Mouse (Mus musculus) left cerebral cortex, postnatal 25 days (tissue): ENCODE data around the gene Cpsf7. TPM values are rescaled to one million over a fixed set of nuclear protein-coding genes. Genes with fewer than 3 reads are reported as not detected.

ENCODE experiments used
- DNase-seq, 2 experiments: peaks; one replicate each; pipeline ENCODE4 v3.0.0; 2022; ENCODE audit warnings: low spot score in 2 of 2, mixed read lengths in 1 of 2
- intact Hi-C: fragments of 180-260 bp; cut with DNase I; formaldehyde crosslinking; loops from one replicate; pipeline ENCODE4 v1.15.1; 2025
- total RNA-seq, 2 experiments: library from RNA; stranded (reverse); gene quantifications; 2 replicates each; pipeline ENCODE4 v1.2.3; 2021

Cpsf7 gene
- total RNA-seq, 2 experiments from 2014 or later = 68.8 to 73.5 TPM

DNA sequence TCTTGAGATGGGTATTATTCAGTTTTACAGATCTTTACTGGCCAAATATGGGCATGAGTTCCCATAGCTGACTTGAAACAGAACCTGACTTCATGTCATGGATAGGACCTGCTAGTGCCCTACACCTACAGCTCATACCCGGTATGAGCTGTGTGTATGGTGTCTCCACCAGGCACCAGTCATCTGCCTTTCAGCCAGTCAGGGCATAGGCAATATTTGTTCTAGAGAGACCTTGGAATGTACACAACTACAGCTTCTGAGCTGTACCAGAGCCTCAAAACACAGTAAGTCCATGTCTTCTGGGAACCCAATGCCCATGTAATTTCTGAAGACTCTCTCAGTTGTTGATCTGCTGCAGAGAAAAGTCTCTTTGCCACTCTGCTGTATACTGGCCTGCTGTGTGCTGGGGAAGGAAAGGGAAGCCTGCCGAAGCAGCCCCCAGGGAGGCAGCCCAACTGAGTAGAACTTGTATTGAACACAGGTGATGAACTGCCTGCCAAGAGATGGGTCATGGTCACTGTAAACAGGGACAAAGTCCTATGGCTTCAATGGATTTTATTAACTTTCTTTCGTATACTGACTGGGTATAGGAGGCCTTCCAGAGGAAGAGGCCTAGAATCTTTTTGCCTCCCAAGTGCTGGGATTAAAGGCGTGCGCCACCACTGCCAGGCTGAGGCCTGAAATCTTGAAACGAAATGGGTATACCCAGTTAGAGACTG lies 66.8 kb downstream of the Cpsf7 start:
- intact Hi-C loops = no loop called here
- DNase-seq = no peak

Other genes with a start within 250 kb of the Cpsf7 start
- gene Dagla, start 220.4 kb upstream of the Cpsf7 start, total RNA-seq = 10 to 100 TPM; 90.4 to 91.2 TPM
- 100 to 1,000 TPM; 309 to 332 TPM for gene Syt7, start 136.2 kb upstream of the Cpsf7 start, total RNA-seq
- 10 to 100 TPM in 1 of 2 experiments, 1 to 10 TPM in 1; 4.8 to 30.6 TPM for gene Lrrc10b, start 67.8 kb upstream of the Cpsf7 start, total RNA-seq
- 1 to 10 TPM in 1 of 2 experiments, under 1 TPM in 1; 0.80 to 1.1 TPM for gene Ppp1r32, start 42.3 kb upstream of the Cpsf7 start, total RNA-seq
- gene Sdhaf2, start 876 bp downstream of the Cpsf7 start, total RNA-seq = 10 to 100 TPM; 53.7 to 60.0 TPM
- gene Tmem216, start 31.0 kb downstream of the Cpsf7 start, total RNA-seq = 10 to 100 TPM; 10.7 to 11.5 TPM
- gene Cyb561a3, start 51.9 kb downstream of the Cpsf7 start, total RNA-seq = 10 to 100 TPM; 12.2 to 13.9 TPM
- 10 to 100 TPM; 12.4 to 13.6 TPM for gene Tmem138, start 52.1 kb downstream of the Cpsf7 start, total RNA-seq
- gene Ddb1, start 80.1 kb downstream of the Cpsf7 start, total RNA-seq = 100 to 1,000 TPM; 193 to 194 TPM
- 10 to 100 TPM; 20.4 to 21.3 TPM for gene Tkfc, start 80.4 kb downstream of the Cpsf7 start, total RNA-seq
- gene Vwce, start 108.9 kb downstream of the Cpsf7 start, total RNA-seq = under 1 TPM; 0.18 to 0.50 TPM
- gene Pga5, start 152.8 kb downstream of the Cpsf7 start, total RNA-seq = not detected
- 10 to 100 TPM; 27.3 to 32.3 TPM for gene Vps37c, start 163.5 kb downstream of the Cpsf7 start, total RNA-seq
- not detected for gene Cd5, start 213.7 kb downstream of the Cpsf7 start, total RNA-seq